Mouse (Mus musculus) stomach, postnatal 0 days (tissue): ENCODE data around the gene Gli2.

Experiments used
- CTCF ChIP-seq: IDR thresholded peaks from 2 replicates; pipeline ENCODE4 v1.5.1; 2016; ENCODE audit warnings: antibody characterized with exemption, low read depth, mild to moderate bottlenecking, moderate library complexity
- EP300 ChIP-seq: optimal IDR thresholded peaks from 2 replicates; pipeline ENCODE3; 2016; ENCODE audit warnings: antibody characterized with exemption

GRCm38 (mm10) chr1:118895026-118895762 lies 158.2 kb downstream of the Gli2 start:
- TF ChIP-seq EP300 (no peak), CTCF (no peak)
